Mouse (Mus musculus) midbrain, embryonic 16.5 days (tissue): Measurements from ENCODE around the gene Zgpat. TPM values are rescaled to one million over a fixed set of nuclear protein-coding genes. Genes with fewer than 3 reads are reported as not detected.

Experiments
- ATAC-seq: fragments of 200-750 bp; cut with Nextera tagmentation; 2 replicates; pipeline ENCODE4 v1.8.0; 2017; ENCODE audit warnings: moderate TSS enrichment
- H3K27ac ChIP-seq: fragments of 300-500 bp; sonication (generic); 2 replicates; pipeline ENCODE4 v1.5.1; 2014; ENCODE audit warnings: mild to moderate bottlenecking, low read length, mixed read lengths
- H3K27me3 ChIP-seq: fragments of 300-500 bp; sonication (generic); 2 replicates; pipeline ENCODE4 v1.6.1; 2014; ENCODE audit warnings: low read depth, low read length, mixed read lengths; ENCODE audit not compliant: control insufficient read depth, insufficient read depth
- H3K36me3 ChIP-seq: fragments of 300-500 bp; sonication (generic); 2 replicates; pipeline ENCODE4 v1.6.1; 2014; ENCODE audit warnings: mild to moderate bottlenecking, low read length, moderate library complexity, mixed read lengths; ENCODE audit not compliant: control insufficient read depth, insufficient read depth
- H3K4me1 ChIP-seq: fragments of 300-500 bp; sonication (generic); 2 replicates; pipeline ENCODE4 v1.6.1; 2014; ENCODE audit warnings: mild to moderate bottlenecking, low read length, mixed read lengths; ENCODE audit not compliant: control insufficient read depth, insufficient read depth
- H3K4me2 ChIP-seq: fragments of 300-500 bp; sonication (generic); 2 replicates; pipeline ENCODE4 v1.6.1; 2014; ENCODE audit warnings: mild to moderate bottlenecking, low read length, mixed read lengths
- H3K4me3 ChIP-seq: fragments of 300-500 bp; sonication (generic); 2 replicates; pipeline ENCODE4 v1.5.1; 2014; ENCODE audit warnings: low read depth, mild to moderate bottlenecking, low read length, moderate library complexity, mixed read lengths
- H3K9ac ChIP-seq: fragments of 300-500 bp; sonication (generic); 2 replicates; pipeline ENCODE4 v1.6.1; 2014; ENCODE audit warnings: low read depth, low read length, mixed read lengths
- H3K9me3 ChIP-seq: fragments of 300-500 bp; sonication (generic); replicated peaks from 2 replicates; pipeline ENCODE4 v1.6.1; 2014; ENCODE audit warnings: mild to moderate bottlenecking, low read length, mixed read lengths; ENCODE audit not compliant: control insufficient read depth, poor library complexity, severe bottlenecking
- WGBS: fragments of 180-500 bp; shearing (Covaris S2); extraction: QIAGEN DNeasy Blood & Tissue Kit; methylation state at CpG from one replicate; pipeline ENCODE4 v1.1.7; 2014; 5-methylcytosine and 5-hydroxymethylcytosine counted together
- polyA plus RNA-seq: library from polyadenylated mRNA; unstranded; fragments of >200 nt; fragmentation: Nextera tagmentation; extraction: Ambion mirVana; gene quantifications from 2 replicates; pipeline ENCODE4 v1.2.1, GENCODE M21; 2015

Zgpat gene
- polyA plus RNA-seq, 1 experiment from 2014 or later, result 94.5 TPM

DNA sequence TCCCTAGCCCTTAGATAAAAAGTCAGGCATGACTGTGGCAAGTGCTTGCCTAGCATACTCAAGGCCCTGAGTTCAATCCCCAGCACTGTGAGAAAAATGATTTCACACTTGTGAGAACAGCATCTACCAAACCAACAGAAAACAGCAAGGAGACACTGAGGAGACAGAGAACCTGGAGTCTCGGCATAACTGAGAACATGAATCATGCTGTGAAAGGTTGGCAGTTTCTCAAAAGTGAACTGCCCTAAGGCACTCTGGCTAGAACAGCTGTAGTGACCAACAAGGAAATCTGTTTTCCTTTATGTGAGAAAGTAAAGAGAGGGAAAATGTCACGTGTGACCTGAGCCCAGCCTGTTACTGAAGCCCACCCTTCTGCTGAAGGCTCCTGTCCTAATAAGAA, 48.4 kb downstream of the Zgpat start:
- no peaks in the 10 kb centered on the region for H3K36me3 ChIP-seq
- H3K4me3 ChIP-seq, result no peak overlapping the region
- no peaks in the 10 kb centered on the region for H3K4me1 ChIP-seq
- H3K9me3 ChIP-seq, result no peaks in the 10 kb centered on the region
- no peak overlapping the region for H3K4me2 ChIP-seq
- no peak overlapping the region for H3K27ac ChIP-seq
- ATAC-seq, result no peak
- H3K9ac ChIP-seq, result no peak overlapping the region
- no peaks in the 10 kb centered on the region for H3K27me3 ChIP-seq
- 64% methylated on average over 2 of the region's 2 CpGs for WGBS

DNA sequence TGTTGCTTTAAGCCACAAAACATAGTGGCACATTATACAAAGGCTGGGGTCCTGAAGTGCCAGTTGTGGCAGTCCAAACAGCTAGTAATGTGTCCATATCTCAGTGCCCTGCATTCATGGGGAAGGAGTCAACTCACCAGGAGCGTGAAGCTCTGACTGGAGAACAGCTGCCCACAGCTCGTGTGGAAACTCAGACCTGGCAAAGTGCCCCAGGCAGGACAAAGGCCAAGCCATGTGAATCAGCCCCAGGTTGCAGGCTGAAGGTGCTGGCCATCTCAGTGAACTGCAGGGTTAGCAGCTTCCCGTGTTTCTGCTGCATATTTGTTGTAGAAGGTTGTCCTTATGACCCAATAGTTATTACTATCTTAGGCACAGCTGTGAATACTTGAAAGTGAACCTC, 51.2 kb downstream of the Zgpat start:
- WGBS, result 67% methylated on average over 3 of the region's 3 CpGs
- no peaks in the 10 kb centered on the region for H3K9me3 ChIP-seq
- no peak overlapping the region for H3K9ac ChIP-seq
- no peak overlapping the region for H3K4me3 ChIP-seq
- no peak for ATAC-seq
- no peaks in the 10 kb centered on the region for H3K27me3 ChIP-seq
- H3K4me1 ChIP-seq, result no peaks in the 10 kb centered on the region
- H3K27ac ChIP-seq, result no peak overlapping the region
- H3K36me3 ChIP-seq, result no peaks in the 10 kb centered on the region
- H3K4me2 ChIP-seq, result no peak overlapping the region

DNA sequence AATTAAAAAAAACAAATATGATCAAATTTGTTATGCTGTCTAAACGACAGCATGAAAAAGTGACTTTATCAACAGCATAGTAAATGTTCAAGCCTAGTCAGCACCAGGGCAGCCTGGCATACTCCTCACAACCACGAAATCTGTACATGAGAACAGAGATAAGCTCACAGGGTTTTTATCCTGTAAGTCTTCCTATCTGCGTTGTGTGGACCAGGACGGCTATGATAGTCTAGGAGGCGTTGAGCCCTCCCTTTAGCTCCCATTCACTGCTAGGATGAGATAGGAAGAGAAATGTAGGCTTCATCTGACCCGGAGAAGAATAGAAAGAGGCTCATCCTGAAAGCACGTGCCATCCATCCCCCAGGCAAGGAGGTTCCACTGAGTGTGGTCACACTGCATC, 54.6 kb downstream of the Zgpat start:
- H3K4me1 ChIP-seq, result no peaks in the 10 kb centered on the region
- H3K36me3 ChIP-seq, result peaks cover 18% of the 10 kb centered on the region
- H3K4me3 ChIP-seq, result no peak overlapping the region
- H3K27me3 ChIP-seq, result no peaks in the 10 kb centered on the region
- no peak overlapping the region for H3K27ac ChIP-seq
- no peak overlapping the region for H3K4me2 ChIP-seq
- H3K9me3 ChIP-seq, result no peaks in the 10 kb centered on the region
- no peak overlapping the region for H3K9ac ChIP-seq
- no peak for ATAC-seq
- WGBS, result 82% methylated on average over 7 of the region's 7 CpGs

DNA sequence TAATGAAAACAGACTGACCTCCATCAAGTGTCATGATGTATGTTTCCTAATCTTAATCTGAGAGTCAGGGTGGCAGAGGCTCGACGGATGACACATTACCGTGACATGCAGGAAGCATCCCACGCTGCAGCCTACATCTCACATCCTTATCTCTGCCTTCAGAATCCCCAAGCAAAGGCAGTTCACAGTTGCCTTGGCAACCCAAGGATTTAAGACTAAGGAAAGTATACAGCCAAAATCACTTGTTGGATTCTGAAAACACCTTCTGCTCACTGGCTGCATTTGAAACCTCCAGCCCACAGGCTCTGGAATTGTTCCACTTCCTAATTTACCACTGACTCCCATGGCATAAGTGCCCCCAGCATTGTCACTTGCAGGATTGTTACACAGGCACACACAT, 55.7 kb downstream of the Zgpat start:
- no peaks in the 10 kb centered on the region for H3K27me3 ChIP-seq
- H3K9ac ChIP-seq, result no peak overlapping the region
- WGBS, result 74% methylated on average over 4 of the region's 4 CpGs
- H3K36me3 ChIP-seq, result peaks cover 18% of the 10 kb centered on the region
- ATAC-seq, result no peak
- no peaks in the 10 kb centered on the region for H3K9me3 ChIP-seq
- H3K4me2 ChIP-seq, result no peak overlapping the region
- H3K4me1 ChIP-seq, result no peaks in the 10 kb centered on the region
- H3K4me3 ChIP-seq, result no peak overlapping the region
- no peak overlapping the region for H3K27ac ChIP-seq

DNA sequence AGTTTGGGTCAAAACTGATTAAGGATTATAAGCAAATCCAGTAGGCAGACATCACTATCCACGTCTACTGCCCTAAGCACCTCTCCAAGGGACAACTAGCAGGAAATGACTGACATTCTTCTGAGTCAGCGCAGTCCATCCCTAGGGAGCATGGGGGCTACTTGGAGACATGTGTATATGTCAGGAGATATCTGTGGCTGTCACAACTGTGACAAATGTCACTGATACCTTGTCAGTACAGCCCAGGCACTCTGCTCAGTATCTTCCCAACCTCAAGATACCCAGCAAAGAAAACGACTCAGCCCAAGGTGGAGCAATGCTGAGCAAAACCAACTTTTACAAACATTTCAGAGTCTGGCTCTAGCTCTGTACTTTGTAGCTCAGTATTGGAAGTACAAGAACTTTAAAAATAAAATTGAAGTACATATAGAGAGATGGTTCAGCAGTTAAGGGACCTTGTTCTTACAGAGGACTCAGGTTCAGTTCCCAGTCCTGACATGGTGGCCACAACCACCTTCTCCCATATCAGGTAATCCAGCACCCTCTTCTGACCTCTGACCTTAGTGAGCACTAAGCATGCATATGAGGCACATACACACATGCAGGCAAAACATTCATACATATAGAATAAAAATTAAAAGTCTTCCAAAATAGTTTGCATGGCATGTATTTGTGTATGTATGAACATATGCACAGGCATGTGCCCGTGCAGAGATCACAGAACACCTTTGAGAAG, 56.3 kb downstream of the Zgpat start:
- no peak overlapping the region for H3K4me2 ChIP-seq
- H3K4me1 ChIP-seq, result no peaks in the 10 kb centered on the region
- no peak overlapping the region for H3K9ac ChIP-seq
- no peak overlapping the region for H3K27ac ChIP-seq
- peaks cover 18% of the 10 kb centered on the region for H3K36me3 ChIP-seq
- no peaks in the 10 kb centered on the region for H3K9me3 ChIP-seq
- H3K4me3 ChIP-seq, result no peak overlapping the region
- H3K27me3 ChIP-seq, result no peaks in the 10 kb centered on the region
- 81% methylated on average over 4 of the region's 4 CpGs for WGBS
- no peak for ATAC-seq

DNA sequence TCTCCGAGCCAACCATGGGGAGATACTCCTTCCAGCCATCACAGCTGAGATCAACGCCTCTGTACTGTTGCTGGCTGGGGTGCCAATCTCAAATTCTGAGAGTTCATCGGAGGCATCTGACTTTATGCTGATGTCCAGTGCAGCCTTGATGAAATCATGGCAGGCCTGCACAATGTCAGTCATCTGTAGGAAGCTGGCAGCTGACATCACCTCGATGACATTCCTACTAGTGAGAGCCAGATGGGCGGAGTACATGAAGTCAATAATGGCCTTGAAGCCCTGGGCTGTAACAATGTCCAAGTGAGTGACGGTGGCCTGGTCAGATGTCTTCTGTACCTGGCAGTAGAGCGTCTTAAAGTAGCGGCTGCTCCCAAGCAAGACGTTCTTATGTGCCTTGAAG, 59.1 kb downstream of the Zgpat start:
- Histone ChIP-seq H3K9ac (no peak overlapping the region), H3K27me3 (no peaks in the 10 kb centered on the region), H3K9me3 (no peaks in the 10 kb centered on the region), H3K36me3 (peaks cover 18% of the 10 kb centered on the region), H3K4me2 (no peak overlapping the region), H3K4me3 (no peak overlapping the region), H3K27ac (no peak overlapping the region), H3K4me1 (no peaks in the 10 kb centered on the region)
- 94% methylated on average over 9 of the region's 9 CpGs for WGBS
- ATAC-seq, result no peak

Other genes with a start within 250 kb of the Zgpat start
- 50.2 and 50.8 TPM in 2 replicates for gene Kcnq2, start 229.6 kb upstream of the Zgpat start, polyA plus RNA-seq
- 10.0 and 11.0 TPM in 2 replicates for gene Eef1a2, start 207.9 kb upstream of the Zgpat start, polyA plus RNA-seq
- 407 and 408 TPM in 2 replicates for gene Ppdpf, start 177.7 kb upstream of the Zgpat start, polyA plus RNA-seq
- gene Ptk6, start 162.1 kb upstream of the Zgpat start, polyA plus RNA-seq, result not detected in 2 replicates
- 0.07 and 0.20 TPM in 2 replicates for gene Srms, start 151.7 kb upstream of the Zgpat start, polyA plus RNA-seq
- gene Fndc11, start 144.9 kb upstream of the Zgpat start, polyA plus RNA-seq, result 0.41 and 0.42 TPM in 2 replicates
- gene Helz2, start 122.9 kb upstream of the Zgpat start, polyA plus RNA-seq, result 0.32 and 0.44 TPM in 2 replicates
- 16.3 and 17.6 TPM in 2 replicates for gene Gmeb2, start 76.9 kb upstream of the Zgpat start, polyA plus RNA-seq
- 1,527 and 1,727 TPM in 2 replicates for gene Stmn3, start 50.4 kb upstream of the Zgpat start, polyA plus RNA-seq
- gene Rtel1, start 45.2 kb upstream of the Zgpat start, polyA plus RNA-seq, result 38.8 and 48.8 TPM in 2 replicates
- 84.7 and 93.0 TPM in 2 replicates for gene Arfrp1, start 476 bp downstream of the Zgpat start, polyA plus RNA-seq
- gene Lime1, start 15.2 kb downstream of the Zgpat start, polyA plus RNA-seq, result 61.4 and 65.9 TPM in 2 replicates
- gene Zbtb46, start 94.5 kb downstream of the Zgpat start, polyA plus RNA-seq, result 21.6 and 26.2 TPM in 2 replicates
- gene Abhd16b, start 128.3 kb downstream of the Zgpat start, polyA plus RNA-seq, result not detected in 2 replicates
- gene Tpd52l2, start 132.2 kb downstream of the Zgpat start, polyA plus RNA-seq, result 105 and 109 TPM in 2 replicates
- gene Dnajc5, start 155.6 kb downstream of the Zgpat start, polyA plus RNA-seq, result 291 and 302 TPM in 2 replicates
- 71.2 and 76.0 TPM in 2 replicates for gene Uckl1, start 220.0 kb downstream of the Zgpat start, polyA plus RNA-seq
- 59.7 and 64.6 TPM in 2 replicates for gene Prpf6, start 226.9 kb downstream of the Zgpat start, polyA plus RNA-seq
- 70.0 and 78.0 TPM in 2 replicates for gene Zfp512b, start 227.9 kb downstream of the Zgpat start, polyA plus RNA-seq
- 213 and 216 TPM in 2 replicates for gene Samd10, start 234.3 kb downstream of the Zgpat start, polyA plus RNA-seq